Mouse (Mus musculus): Measurements from ENCODE around the gene Lzts3. TPM values are rescaled to one million over a fixed set of nuclear protein-coding genes. Genes with fewer than 3 reads are reported as not detected.

Lzts3 gene
- total RNA-seq, 2 experiments from 2014 or later, result 174 to 190 TPM

- DNase-seq (ENCODE audit: low spot score in 2 of 2), result no peak
- intact Hi-C loops (cut with DNase I), result no loop called here
Observed at GRCm38 (mm10) chr2:130589157-130589556, 53.4 kb downstream of the Lzts3 start.

- intact Hi-C loops (cut with DNase I), result no loop called here
- no peak for DNase-seq (ENCODE audit: low spot score in 2 of 2)
Observed at GRCm38 (mm10) chr2:130588373-130588772, 54.2 kb downstream of the Lzts3 start.

GRCm38 (mm10) chr2:130586016-130586415, 56.6 kb downstream of the Lzts3 start:
- DNase-seq (ENCODE audit: low spot score in 2 of 2), result peak; percentile 42 to 91
- intact Hi-C loops (cut with DNase I), result no loop called here

GRCm38 (mm10) chr2:130583902-130584560, 58.6 kb downstream of the Lzts3 start:
- no peak for DNase-seq (ENCODE audit: low spot score in 2 of 2)
- intact Hi-C loops (cut with DNase I), result no loop called here

Other genes starting within 250 kb of the Lzts3 start
- gene Cpxm1, start 245.2 kb downstream of the Lzts3 start, total RNA-seq (2021), result 1 to 10 TPM; 5.5 to 7.4 TPM
- not detected for gene Gm28372, start 237.6 kb downstream of the Lzts3 start, total RNA-seq (2021)
- gene 1700020A23Rik, start 237.5 kb downstream of the Lzts3 start, total RNA-seq (2021), result not detected
- not detected for gene Tmem239, start 236.3 kb downstream of the Lzts3 start, total RNA-seq (2021)
- gene Vps16, start 218.5 kb downstream of the Lzts3 start, total RNA-seq (2021), result 10 to 100 TPM; 83.5 to 88.3 TPM
- 10 to 100 TPM; 20.2 to 23.1 TPM for gene Pced1a, start 218.1 kb downstream of the Lzts3 start, total RNA-seq (2021)
- 100 to 1,000 TPM; 234 to 252 TPM for gene Ptpra, start 192.5 kb downstream of the Lzts3 start, total RNA-seq (2021)
- 10 to 100 TPM; 76.1 to 76.8 TPM for gene Mrps26, start 79.1 kb downstream of the Lzts3 start, total RNA-seq (2021)
- 1 to 10 TPM; 1.9 to 2.2 TPM for gene Oxt, start 66.6 kb downstream of the Lzts3 start, total RNA-seq (2021)
- 10 to 100 TPM; 13.5 to 20.4 TPM for gene Avp, start 60.2 kb downstream of the Lzts3 start, total RNA-seq (2021)
- 1 to 10 TPM; 8.2 to 9.0 TPM for gene Fastkd5, start 12.8 kb downstream of the Lzts3 start, total RNA-seq (2021)
- 10 to 100 TPM in 1 of 2 experiments, 1 to 10 TPM in 1; 9.8 to 10.7 TPM for gene Ubox5, start 12.8 kb downstream of the Lzts3 start, total RNA-seq (2021)
- gene Ddrgk1, start 21.9 kb upstream of the Lzts3 start, total RNA-seq (2021), result 100 to 1,000 TPM in 1 of 2 experiments, 10 to 100 TPM in 1; 97.3 to 108 TPM
- 10 to 100 TPM; 39.4 to 42.8 TPM for gene Itpa, start 24.8 kb upstream of the Lzts3 start, total RNA-seq (2021)
- gene Slc4a11, start 54.7 kb upstream of the Lzts3 start, total RNA-seq (2021), result 1 to 10 TPM; 1.8 to 1.9 TPM

Data from left cerebral cortex, postnatal 25 days (tissue).